Mouse (Mus musculus): Measurements from ENCODE around the gene Ccdc171.
"Not testable (repeated sequence)": the region's sequence is repeated elsewhere in the genome, so short reads cannot be mapped to it uniquely, and the experiment has no call there.

The Ccdc171 gene

GRCm38 (mm10) chr4:83526270-83526987 lies 1.1 kb downstream of the Ccdc171 start:
- DNase-seq (ENCODE audit: low spot score), result no peak

GRCm38 (mm10) chr4:83526988-83527334 lies 1.6 kb downstream of the Ccdc171 start:
- no peak for DNase-seq (ENCODE audit: low spot score)

GRCm38 (mm10) chr4:83527921-83528320 lies 2.6 kb downstream of the Ccdc171 start:
- no peak for DNase-seq (ENCODE audit: low spot score)

GRCm38 (mm10) chr4:83530060-83530459 lies 4.7 kb downstream of the Ccdc171 start:
- not testable (repeated sequence) for DNase-seq (ENCODE audit: low spot score)

GRCm38 (mm10) chr4:83533168-83533911 lies 8.0 kb downstream of the Ccdc171 start:
- DNase-seq (ENCODE audit: low spot score), result no peak

GRCm38 (mm10) chr4:83534024-83534423 lies 8.7 kb downstream of the Ccdc171 start:
- DNase-seq (ENCODE audit: low spot score), result no peak

GRCm38 (mm10) chr4:83549501-83549900 lies 24.2 kb downstream of the Ccdc171 start:
- no peak for DNase-seq (ENCODE audit: low spot score)

GRCm38 (mm10) chr4:83567190-83568113 lies 42.1 kb downstream of the Ccdc171 start:
- DNase-seq (ENCODE audit: low spot score), result no peak

- DNase-seq (ENCODE audit: low spot score), result not testable (repeated sequence)
Observed at GRCm38 (mm10) chr4:83568145-83568544, 42.8 kb downstream of the Ccdc171 start.

- DNase-seq (ENCODE audit: low spot score), result no peak
Observed at GRCm38 (mm10) chr4:83570569-83570968, 45.2 kb downstream of the Ccdc171 start.

- DNase-seq (ENCODE audit: low spot score), result no peak
Observed at GRCm38 (mm10) chr4:83571033-83571432, 45.7 kb downstream of the Ccdc171 start.

GRCm38 (mm10) chr4:83572521-83572920 lies 47.2 kb downstream of the Ccdc171 start:
- no peak for DNase-seq (ENCODE audit: low spot score)

GRCm38 (mm10) chr4:83576315-83576714 lies 51.0 kb downstream of the Ccdc171 start:
- no peak for DNase-seq (ENCODE audit: low spot score)

GRCm38 (mm10) chr4:83580157-83580556 lies 54.8 kb downstream of the Ccdc171 start:
- no peak for DNase-seq (ENCODE audit: low spot score)

GRCm38 (mm10) chr4:83587563-83587962 lies 62.2 kb downstream of the Ccdc171 start:
- DNase-seq (ENCODE audit: low spot score), result no peak

- DNase-seq (ENCODE audit: low spot score), result no peak
Observed at GRCm38 (mm10) chr4:83596486-83596885, 71.1 kb downstream of the Ccdc171 start.

GRCm38 (mm10) chr4:83611111-83611510 lies 85.8 kb downstream of the Ccdc171 start:
- DNase-seq (ENCODE audit: low spot score), result no peak

- not testable (repeated sequence) for DNase-seq (ENCODE audit: low spot score)
Observed at GRCm38 (mm10) chr4:83623021-83623711, 97.8 kb downstream of the Ccdc171 start.

GRCm38 (mm10) chr4:83623732-83624131 lies 98.4 kb downstream of the Ccdc171 start:
- no peak for DNase-seq (ENCODE audit: low spot score)

GRCm38 (mm10) chr4:83651453-83651852 lies 126.1 kb downstream of the Ccdc171 start:
- DNase-seq (ENCODE audit: low spot score), result no peak

- no peak for DNase-seq (ENCODE audit: low spot score)
Observed at GRCm38 (mm10) chr4:83655396-83655795, 130.1 kb downstream of the Ccdc171 start.

GRCm38 (mm10) chr4:83656571-83656970 lies 131.2 kb downstream of the Ccdc171 start:
- no peak for DNase-seq (ENCODE audit: low spot score)

All from left cerebral cortex, adult 11 months (tissue).